Mouse (Mus musculus): ENCODE measurements at regions not wholly inside any gene's neighbourhood (a gene's known extent, or its start where the extent isn't known, plus 50 kb on each side); places are given as distances from the start of the nearest gene placed in this dataset.

- no peak for DNase-seq (ENCODE audit: low spot score)
Measured at GRCm38 (mm10) chr1:128781311-128781710, 189.2 kb upstream of the Cxcr4 start.

- no peak for DNase-seq (ENCODE audit: low spot score)
Measured at GRCm38 (mm10) chr1:128779586-128780158, 187.6 kb upstream of the Cxcr4 start.

- DNase-seq (ENCODE audit: low spot score), result no peak
Measured at GRCm38 (mm10) chr1:128772440-128772839, 180.3 kb upstream of the Cxcr4 start.

- no peak for DNase-seq (ENCODE audit: low spot score)
Measured at GRCm38 (mm10) chr1:128770786-128771185, 178.7 kb upstream of the Cxcr4 start.

GRCm38 (mm10) chr1:128767991-128768390, 175.9 kb upstream of the Cxcr4 start:
- no peak for DNase-seq (ENCODE audit: low spot score)

GRCm38 (mm10) chr1:128767415-128767814, 175.3 kb upstream of the Cxcr4 start:
- DNase-seq (ENCODE audit: low spot score), result no peak

- DNase-seq (ENCODE audit: low spot score), result no peak
Measured at GRCm38 (mm10) chr1:128766894-128767268, 174.8 kb upstream of the Cxcr4 start.

GRCm38 (mm10) chr1:128766193-128766893, 174.2 kb upstream of the Cxcr4 start:
- no peak for DNase-seq (ENCODE audit: low spot score)

- DNase-seq (ENCODE audit: low spot score), result no peak
Measured at GRCm38 (mm10) chr1:128765626-128766025, 173.5 kb upstream of the Cxcr4 start.

- no peak for DNase-seq (ENCODE audit: low spot score)
Measured at GRCm38 (mm10) chr1:128765142-128765541, 173.0 kb upstream of the Cxcr4 start.

- no peak for DNase-seq (ENCODE audit: low spot score)
Measured at GRCm38 (mm10) chr1:128762854-128763253, 170.8 kb upstream of the Cxcr4 start.

- DNase-seq (ENCODE audit: low spot score), result no peak
Measured at GRCm38 (mm10) chr1:128762076-128762475, 170.0 kb upstream of the Cxcr4 start.

GRCm38 (mm10) chr1:128758802-128759481, 166.8 kb upstream of the Cxcr4 start:
- no peak for DNase-seq (ENCODE audit: low spot score)

- DNase-seq (ENCODE audit: low spot score), result no peak
Measured at GRCm38 (mm10) chr1:128758294-128758801, 166.3 kb upstream of the Cxcr4 start.

- no peak for DNase-seq (ENCODE audit: low spot score)
Measured at GRCm38 (mm10) chr1:128753427-128754012, 161.4 kb upstream of the Cxcr4 start.

GRCm38 (mm10) chr1:128749437-128749994, 157.4 kb upstream of the Cxcr4 start:
- DNase-seq (ENCODE audit: low spot score), result no peak

GRCm38 (mm10) chr1:128747196-128747790, 155.2 kb upstream of the Cxcr4 start:
- no peak for DNase-seq (ENCODE audit: low spot score)

- no peak for DNase-seq (ENCODE audit: low spot score)
Measured at GRCm38 (mm10) chr1:128746461-128747009, 154.4 kb upstream of the Cxcr4 start.

- DNase-seq (ENCODE audit: low spot score), result no peak
Measured at GRCm38 (mm10) chr1:128740616-128741015, 148.5 kb upstream of the Cxcr4 start.

GRCm38 (mm10) chr1:128738152-128738551, 146.1 kb upstream of the Cxcr4 start:
- no peak for DNase-seq (ENCODE audit: low spot score)

- no peak for DNase-seq (ENCODE audit: low spot score)
Measured at GRCm38 (mm10) chr1:128734857-128735256, 142.8 kb upstream of the Cxcr4 start.

GRCm38 (mm10) chr1:128731445-128731844, 139.4 kb upstream of the Cxcr4 start:
- DNase-seq (ENCODE audit: low spot score), result no peak
